Mouse (Mus musculus) frontal cortex, adult 2 months (tissue): Measurements from ENCODE around the gene Btbd16. TPM values are rescaled to one million over a fixed set of nuclear protein-coding genes. Genes with fewer than 3 reads are reported as not detected.

Source experiments
- DNase-seq, 2 experiments: peaks; one replicate each; pipeline ENCODE4 v3.0.0; 2022; ENCODE audit warnings: low spot score in 1 of 2; ENCODE audit errors: extremely low spot score in 1 of 2
- polyA plus RNA-seq: library from polyadenylated mRNA; depleted of rRNA; stranded (reverse); fragments of >200 nt; gene quantifications from 2 replicates; pipeline ENCODE4 v1.2.3, GENCODE M21; 2012; rRNA removed

Gene Btbd16
- polyA plus RNA-seq, 1 experiment: 0.62 TPM

DNA sequence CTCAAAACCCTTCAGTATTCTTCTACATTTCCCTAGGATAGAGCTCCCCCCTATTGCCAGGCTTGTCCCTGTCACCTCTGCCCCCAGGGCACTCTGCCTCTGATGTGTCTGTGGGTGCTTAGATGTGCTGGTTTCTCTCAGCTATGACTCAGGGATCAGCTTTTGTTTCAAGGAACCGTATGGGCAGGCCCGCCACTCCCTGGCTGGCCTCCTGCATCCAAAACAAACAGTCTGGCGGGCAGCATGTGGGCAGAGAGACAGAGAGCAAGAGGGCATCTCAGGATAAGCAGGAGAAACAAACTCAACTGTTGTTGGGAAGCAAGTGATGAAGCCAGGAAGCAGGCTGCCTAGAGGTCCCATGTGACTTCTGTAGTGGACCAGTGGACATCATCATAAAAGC is 81.8 kb downstream of the Btbd16 start:
- no peak for DNase-seq

DNA sequence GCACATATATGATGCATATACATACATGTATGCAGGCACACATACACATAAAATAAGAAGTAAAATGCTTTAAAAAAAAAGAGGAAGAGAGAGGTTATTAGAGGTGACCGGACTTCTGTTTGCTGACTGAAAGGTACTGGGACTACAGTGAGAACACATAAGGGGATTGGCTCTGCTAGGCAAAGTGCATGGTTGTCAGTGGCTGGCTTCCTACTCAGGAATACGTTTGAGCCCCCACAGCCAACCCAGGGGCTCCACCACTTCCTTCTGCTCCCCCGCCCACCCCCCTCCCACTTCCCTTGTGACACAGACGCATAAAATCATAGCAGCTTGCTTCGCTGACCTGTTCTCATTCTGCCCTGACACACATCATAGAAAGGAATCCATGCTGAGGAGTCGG is 84.1 kb downstream of the Btbd16 start:
- no peak for DNase-seq

DNA sequence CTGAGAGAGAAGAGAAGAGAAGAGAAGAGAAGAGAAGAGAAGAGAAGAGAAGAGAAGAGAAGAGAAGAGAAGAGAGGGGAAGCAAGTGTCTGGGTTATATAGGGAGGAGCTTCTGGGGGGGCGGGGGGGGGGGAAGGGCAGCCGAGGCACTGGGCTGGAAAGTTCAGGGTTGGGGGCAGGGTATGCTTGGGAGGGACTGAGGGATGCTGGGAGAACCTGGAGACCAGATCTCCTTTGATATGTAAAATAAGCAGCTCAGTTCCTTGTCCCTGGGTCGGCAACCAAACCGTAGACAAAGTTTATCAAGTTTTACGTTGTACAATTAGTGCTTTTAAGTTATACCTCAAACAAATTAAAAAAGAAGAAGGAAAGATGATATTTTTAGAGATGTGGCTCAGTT is 86.1 kb downstream of the Btbd16 start:
- DNase-seq: no peak

DNA sequence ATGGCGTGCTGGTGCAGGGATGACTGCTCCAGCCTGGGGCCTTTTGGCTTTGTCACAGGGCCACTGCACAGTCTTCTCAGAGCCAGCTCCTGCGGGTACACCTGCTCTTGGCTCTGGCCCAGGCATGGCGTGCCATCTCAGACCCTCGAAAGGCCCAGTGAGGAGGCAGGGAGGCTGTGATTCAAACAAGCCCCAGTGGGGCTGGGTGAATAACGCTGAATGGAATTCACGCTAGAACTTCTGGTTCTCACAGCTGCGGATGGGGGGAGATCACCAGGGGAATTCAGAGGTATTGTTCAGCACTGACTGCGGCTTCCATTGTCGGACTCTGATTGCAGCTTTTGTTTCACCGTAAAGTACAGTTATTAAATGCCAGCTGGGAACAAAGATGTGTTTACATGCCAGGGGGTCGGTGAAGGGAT is 86.9 kb downstream of the Btbd16 start:
- no peak for DNase-seq

DNA sequence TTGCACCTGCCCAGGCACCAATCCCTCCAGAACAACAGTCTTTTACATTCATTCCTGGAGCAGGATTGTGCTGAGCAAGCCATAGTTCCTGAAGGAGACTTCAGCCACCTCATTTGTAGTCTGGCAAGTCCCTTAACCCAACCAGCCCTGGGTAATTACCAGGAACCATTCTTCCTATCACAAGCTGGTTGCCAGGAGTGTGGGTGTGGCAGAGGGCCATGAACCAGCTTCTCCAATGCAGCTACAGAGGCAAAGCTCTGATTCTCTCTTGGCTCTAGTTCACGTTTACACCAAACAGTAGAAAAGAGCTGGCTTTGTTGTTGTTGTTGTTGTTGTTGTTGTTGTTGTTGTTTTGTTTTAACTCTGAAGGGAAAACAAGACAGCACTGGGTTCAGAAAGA is 88.6 kb downstream of the Btbd16 start:
- peak in 1 of 2 experiments; percentile 35 for DNase-seq

DNA sequence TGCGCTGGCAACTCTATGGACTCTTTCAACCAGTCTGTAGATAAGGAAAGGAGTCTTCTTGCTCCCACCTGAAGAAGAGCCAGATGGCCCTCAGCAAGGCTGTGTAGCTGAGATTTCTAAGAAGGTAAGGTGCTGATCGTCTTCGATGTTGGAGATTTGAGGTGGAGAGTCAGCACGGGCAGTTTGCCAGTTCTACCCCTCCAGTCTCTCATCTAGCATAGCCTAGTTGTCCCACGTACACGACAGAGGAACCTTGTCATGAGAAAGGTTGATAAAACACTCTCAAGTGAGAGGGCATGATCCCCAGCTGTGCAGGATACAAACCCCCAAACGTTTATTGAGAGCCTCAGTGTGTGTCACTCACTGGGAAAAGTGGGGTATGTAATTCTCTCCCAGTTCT is 90.8 kb downstream of the Btbd16 start:
- no peak for DNase-seq

DNA sequence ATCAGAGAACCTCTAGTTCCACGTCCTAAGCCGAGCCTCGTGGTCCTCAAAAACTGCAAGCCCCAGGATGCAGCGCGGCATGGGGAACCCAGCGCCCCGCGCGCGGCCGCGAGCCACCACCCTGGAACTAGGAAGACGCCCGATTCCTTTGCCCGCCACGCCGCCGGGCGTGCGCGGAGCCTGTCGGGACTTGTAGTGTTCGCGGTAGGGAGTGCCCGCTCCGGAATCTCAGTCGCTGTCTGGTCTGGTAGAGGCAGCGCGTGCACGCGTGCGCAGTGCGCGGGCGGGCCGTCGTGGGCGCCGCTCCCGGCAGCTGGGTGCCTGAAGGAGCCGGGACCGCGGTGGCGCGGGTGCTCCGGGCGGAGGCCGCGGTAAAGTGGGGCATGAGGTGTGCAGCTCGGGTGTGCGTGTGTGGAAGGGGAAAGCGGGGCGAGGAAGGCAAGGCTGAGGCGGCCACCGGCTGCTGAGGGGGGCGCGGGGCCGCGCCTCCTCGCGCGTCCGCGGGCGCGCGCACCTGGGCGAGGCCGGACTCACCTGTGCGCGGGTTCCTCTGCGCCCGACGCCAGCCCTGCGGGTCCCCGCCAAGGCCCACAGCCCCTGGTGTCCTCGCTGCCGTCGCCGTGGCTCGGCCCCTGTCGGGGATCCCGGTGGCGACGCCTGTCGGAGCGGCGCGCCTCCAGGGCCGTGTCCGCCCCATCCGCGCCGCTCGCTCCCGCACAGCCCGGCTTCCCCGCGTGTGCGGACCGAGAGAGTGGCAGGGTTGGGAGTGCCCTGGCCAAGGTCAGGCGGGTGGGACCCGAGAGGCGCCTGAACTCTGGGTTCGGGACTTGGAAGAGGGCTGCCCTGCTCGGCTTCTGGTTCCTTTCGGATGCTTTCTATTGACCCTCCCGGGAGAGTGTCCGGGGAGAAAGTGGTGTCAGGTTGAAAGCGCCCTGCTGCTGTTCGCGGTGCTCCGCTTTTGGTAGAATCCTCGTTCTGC is 92.0 kb downstream of the Btbd16 start, which contains the start of gene Plekha1:
Gene Plekha1, plus strand, starts transcription at position 144 of the 979 bp plus-strand sequence.
- DNase-seq: peak; percentile 97 to 98

DNA sequence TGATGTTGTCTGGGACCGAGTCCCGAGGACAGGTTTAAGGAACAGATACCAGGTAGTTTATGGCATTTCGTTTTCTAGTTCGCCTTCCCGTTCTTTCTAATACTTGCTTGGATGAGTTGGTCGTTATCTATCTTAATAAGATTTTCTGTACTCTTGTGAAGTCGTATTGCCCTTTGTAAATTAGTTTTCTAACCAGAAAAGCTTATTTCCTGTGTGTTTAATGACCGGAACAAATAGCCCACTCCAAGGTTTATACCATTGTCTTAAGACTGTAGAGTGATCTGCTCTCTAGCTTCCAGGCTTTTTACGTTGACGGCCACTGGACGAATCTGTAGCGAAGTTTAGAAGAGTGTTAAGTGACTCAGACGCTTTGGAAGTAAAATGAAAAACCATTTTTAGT is 92.8 kb downstream of the Btbd16 start:
- DNase-seq: no peak

DNA sequence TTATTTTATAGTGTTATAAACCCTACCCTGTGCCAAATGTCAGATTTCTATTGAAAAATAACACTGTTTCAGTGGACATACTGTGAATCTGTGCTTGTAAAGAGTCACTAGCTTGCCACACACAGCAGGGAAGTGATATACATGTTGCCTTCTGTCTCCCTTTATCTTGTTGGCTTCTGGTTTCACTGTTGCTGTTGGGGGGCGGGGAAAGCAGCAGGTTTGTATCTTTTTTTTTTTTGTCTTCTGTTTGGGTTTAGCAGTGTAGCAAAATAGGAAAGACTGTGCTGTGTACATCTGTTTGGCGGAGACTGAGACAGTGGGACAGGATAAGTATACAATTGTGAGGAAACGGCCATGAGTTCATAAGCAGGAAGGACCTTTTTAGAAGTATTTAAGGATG is 93.4 kb downstream of the Btbd16 start:
- no peak for DNase-seq

Other genes with a start within 250 kb of the Btbd16 start
- gene Nsmce4a, start 201.0 kb upstream of the Btbd16 start, polyA plus RNA-seq: 44.1 and 49.5 TPM in 2 replicates
- 46.1 and 49.3 TPM in 2 replicates for gene Tacc2, start 196.6 kb upstream of the Btbd16 start, polyA plus RNA-seq
- gene Plekha1, start 91.7 kb downstream of the Btbd16 start, polyA plus RNA-seq: 155 and 156 TPM in 2 replicates
- 172 and 212 TPM in 2 replicates for gene Htra1, start 162.0 kb downstream of the Btbd16 start, polyA plus RNA-seq